Mouse (Mus musculus): ENCODE results near the gene Kcnj8. TPM values are rescaled to one million over a fixed set of nuclear protein-coding genes. Genes with fewer than 3 reads are reported as not detected.

Kcnj8 gene
- polyA plus RNA-seq (2014; fragmentation: Nextera tagmentation; extraction: Ambion mirVana): 8.3 and 11.7 TPM in 2 replicates

GRCm38 (mm10) chr6:142571055-142571618, at the start of gene Kcnj8:
Gene Kcnj8, minus strand, starts transcription at chr6:142571614.
- under 1% methylated on average over 34 of the region's 34 CpGs for WGBS
- 0 out of 2 replicates have a peak, but pooled peaks cover 6% of the 10 kb centered on the region for H3K4me1 ChIP-seq (ENCODE audit: control insufficient read depth, insufficient read depth, low read length)
- H3K27me3 ChIP-seq (ENCODE audit: control insufficient read depth, insufficient read depth, low read length): peaks cover 18% of the 10 kb centered on the region

GRCm38 (mm10) chr6:142616659-142617058, 45.2 kb upstream of the Kcnj8 start:
- H3K27me3 ChIP-seq (ENCODE audit: control insufficient read depth, insufficient read depth, low read length): no peaks in the 10 kb centered on the region
- H3K4me1 ChIP-seq (ENCODE audit: control insufficient read depth, insufficient read depth, low read length): no peaks in the 10 kb centered on the region
- no peak overlapping the region for H3K27ac ChIP-seq (ENCODE audit: low read depth, low read length)
- H3K36me3 ChIP-seq (ENCODE audit: control insufficient read depth, insufficient read depth, low read length): no peaks in the 10 kb centered on the region
- H3K9ac ChIP-seq (replicated peaks; ENCODE audit: low read depth, low read length): no peak overlapping the region
- ATAC-seq (ENCODE audit: low read depth): no peak
- no peaks in the 10 kb centered on the region for H3K9me3 ChIP-seq (ENCODE audit: control insufficient read depth, low read length)
- no peak overlapping the region for H3K4me2 ChIP-seq (ENCODE audit: low read depth, low read length)
- H3K4me3 ChIP-seq (ENCODE audit: low read depth, low read length): no peak overlapping the region
- 38% methylated on average over 3 of the region's 3 CpGs for WGBS

More at GRCm38 (mm10) chr6:142571055-142571618, at the start of gene Kcnj8:
- Histone ChIP-seq H3K9ac (replicated peaks; ENCODE audit: low read depth, low read length) (peak within 1 kb of the TSS; percentile 44), H3K4me2 (ENCODE audit: low read depth, low read length) (peak within 1 kb of the TSS; percentile 95), H3K36me3 (ENCODE audit: control insufficient read depth, insufficient read depth, low read length) (no peaks in the 10 kb centered on the region), H3K27ac (ENCODE audit: low read depth, low read length) (no peak within 1 kb of the TSS), H3K4me3 (ENCODE audit: low read depth, low read length) (peak within 1 kb of the TSS; percentile 41), H3K9me3 (ENCODE audit: control insufficient read depth, low read length) (no peaks in the 10 kb centered on the region)
- ATAC-seq (ENCODE audit: low read depth): peak; percentile 91

- Histone ChIP-seq H3K9me3 (ENCODE audit: control insufficient read depth, low read length) (no peaks in the 10 kb centered on the region), H3K4me3 (ENCODE audit: low read depth, low read length) (no peak overlapping the region), H3K36me3 (ENCODE audit: control insufficient read depth, insufficient read depth, low read length) (no peaks in the 10 kb centered on the region), H3K27ac (ENCODE audit: low read depth, low read length) (no peak overlapping the region), H3K4me1 (ENCODE audit: control insufficient read depth, insufficient read depth, low read length) (no peaks in the 10 kb centered on the region), H3K9ac (replicated peaks; ENCODE audit: low read depth, low read length) (no peak overlapping the region), H3K27me3 (ENCODE audit: control insufficient read depth, insufficient read depth, low read length) (no peaks in the 10 kb centered on the region), H3K4me2 (ENCODE audit: low read depth, low read length) (no peak overlapping the region)
- no peak for ATAC-seq (ENCODE audit: low read depth)
- 82% methylated on average over 10 of the region's 10 CpGs for WGBS
Measured at GRCm38 (mm10) chr6:142614324-142614723, 42.9 kb upstream of the Kcnj8 start.

- no peak overlapping the region for H3K9ac ChIP-seq (replicated peaks; ENCODE audit: low read depth, low read length)
- no peaks in the 10 kb centered on the region for H3K36me3 ChIP-seq (ENCODE audit: control insufficient read depth, insufficient read depth, low read length)
- H3K4me3 ChIP-seq (ENCODE audit: low read depth, low read length): no peak overlapping the region
- no peak overlapping the region for H3K27ac ChIP-seq (ENCODE audit: low read depth, low read length)
- ATAC-seq (ENCODE audit: low read depth): no peak
- H3K4me1 ChIP-seq (ENCODE audit: control insufficient read depth, insufficient read depth, low read length): no peaks in the 10 kb centered on the region
- WGBS: 86% methylated on average over 8 of the region's 8 CpGs
- H3K9me3 ChIP-seq (ENCODE audit: control insufficient read depth, low read length): no peaks in the 10 kb centered on the region
- H3K4me2 ChIP-seq (ENCODE audit: low read depth, low read length): no peak overlapping the region
- H3K27me3 ChIP-seq (ENCODE audit: control insufficient read depth, insufficient read depth, low read length): no peaks in the 10 kb centered on the region
Measured at GRCm38 (mm10) chr6:142612366-142612765, 41.0 kb upstream of the Kcnj8 start.

- no peak overlapping the region for H3K9ac ChIP-seq (replicated peaks; ENCODE audit: low read depth, low read length)
- 75% methylated on average over 9 of the region's 9 CpGs for WGBS
- H3K4me3 ChIP-seq (ENCODE audit: low read depth, low read length): no peak overlapping the region
- no peak overlapping the region for H3K27ac ChIP-seq (ENCODE audit: low read depth, low read length)
- H3K9me3 ChIP-seq (ENCODE audit: control insufficient read depth, low read length): no peaks in the 10 kb centered on the region
- no peaks in the 10 kb centered on the region for H3K4me1 ChIP-seq (ENCODE audit: control insufficient read depth, insufficient read depth, low read length)
- no peaks in the 10 kb centered on the region for H3K36me3 ChIP-seq (ENCODE audit: control insufficient read depth, insufficient read depth, low read length)
- no peak for ATAC-seq (ENCODE audit: low read depth)
- no peaks in the 10 kb centered on the region for H3K27me3 ChIP-seq (ENCODE audit: control insufficient read depth, insufficient read depth, low read length)
- H3K4me2 ChIP-seq (ENCODE audit: low read depth, low read length): no peak overlapping the region
Measured at GRCm38 (mm10) chr6:142609401-142610373, 38.3 kb upstream of the Kcnj8 start.

GRCm38 (mm10) chr6:142607080-142607479, 35.7 kb upstream of the Kcnj8 start:
- ATAC-seq (ENCODE audit: low read depth): no peak
- H3K27me3 ChIP-seq (ENCODE audit: control insufficient read depth, insufficient read depth, low read length): no peaks in the 10 kb centered on the region
- no peak overlapping the region for H3K9ac ChIP-seq (replicated peaks; ENCODE audit: low read depth, low read length)
- WGBS: 41% methylated on average over 7 of the region's 7 CpGs
- no peaks in the 10 kb centered on the region for H3K9me3 ChIP-seq (ENCODE audit: control insufficient read depth, low read length)
- H3K4me2 ChIP-seq (ENCODE audit: low read depth, low read length): no peak overlapping the region
- H3K4me1 ChIP-seq (ENCODE audit: control insufficient read depth, insufficient read depth, low read length): no peaks in the 10 kb centered on the region
- no peaks in the 10 kb centered on the region for H3K36me3 ChIP-seq (ENCODE audit: control insufficient read depth, insufficient read depth, low read length)
- no peak overlapping the region for H3K4me3 ChIP-seq (ENCODE audit: low read depth, low read length)
- H3K27ac ChIP-seq (ENCODE audit: low read depth, low read length): no peak overlapping the region

- 67% methylated on average over 6 of the region's 6 CpGs for WGBS
- Histone ChIP-seq H3K9me3 (ENCODE audit: control insufficient read depth, low read length) (no peaks in the 10 kb centered on the region), H3K4me3 (ENCODE audit: low read depth, low read length) (no peak overlapping the region), H3K4me2 (ENCODE audit: low read depth, low read length) (no peak overlapping the region), H3K27me3 (ENCODE audit: control insufficient read depth, insufficient read depth, low read length) (no peaks in the 10 kb centered on the region), H3K27ac (ENCODE audit: low read depth, low read length) (no peak overlapping the region), H3K9ac (replicated peaks; ENCODE audit: low read depth, low read length) (no peak overlapping the region), H3K4me1 (ENCODE audit: control insufficient read depth, insufficient read depth, low read length) (no peaks in the 10 kb centered on the region), H3K36me3 (ENCODE audit: control insufficient read depth, insufficient read depth, low read length) (no peaks in the 10 kb centered on the region)
- ATAC-seq (ENCODE audit: low read depth): no peak
Measured at GRCm38 (mm10) chr6:142602772-142603171, 31.4 kb upstream of the Kcnj8 start.

GRCm38 (mm10) chr6:142578831-142579230, 7.4 kb upstream of the Kcnj8 start:
- Histone ChIP-seq H3K4me3 (ENCODE audit: low read depth, low read length) (no peak overlapping the region), H3K4me1 (ENCODE audit: control insufficient read depth, insufficient read depth, low read length) (no peaks in the 10 kb centered on the region), H3K27ac (ENCODE audit: low read depth, low read length) (no peak overlapping the region), H3K4me2 (ENCODE audit: low read depth, low read length) (no peak overlapping the region), H3K36me3 (ENCODE audit: control insufficient read depth, insufficient read depth, low read length) (no peaks in the 10 kb centered on the region), H3K27me3 (ENCODE audit: control insufficient read depth, insufficient read depth, low read length) (no peaks in the 10 kb centered on the region), H3K9ac (replicated peaks; ENCODE audit: low read depth, low read length) (no peak overlapping the region), H3K9me3 (ENCODE audit: control insufficient read depth, low read length) (no peaks in the 10 kb centered on the region)
- no peak for ATAC-seq (ENCODE audit: low read depth)
- WGBS: 85% methylated on average over 4 of the region's 4 CpGs

- Histone ChIP-seq H3K4me1 (ENCODE audit: control insufficient read depth, insufficient read depth, low read length) (no peaks in the 10 kb centered on the region), H3K4me2 (ENCODE audit: low read depth, low read length) (no peak overlapping the region), H3K27me3 (ENCODE audit: control insufficient read depth, insufficient read depth, low read length) (no peaks in the 10 kb centered on the region), H3K9me3 (ENCODE audit: control insufficient read depth, low read length) (no peaks in the 10 kb centered on the region), H3K27ac (ENCODE audit: low read depth, low read length) (no peak overlapping the region), H3K9ac (replicated peaks; ENCODE audit: low read depth, low read length) (no peak overlapping the region), H3K4me3 (ENCODE audit: low read depth, low read length) (no peak overlapping the region), H3K36me3 (ENCODE audit: control insufficient read depth, insufficient read depth, low read length) (no peaks in the 10 kb centered on the region)
- 89% methylated on average over 6 of the region's 6 CpGs for WGBS
- no peak for ATAC-seq (ENCODE audit: low read depth)
Measured at GRCm38 (mm10) chr6:142577801-142578200, 6.4 kb upstream of the Kcnj8 start.
